Mouse (Mus musculus): Measurements from ENCODE around the gene Adamts17. TPM values are rescaled to one million over a fixed set of nuclear protein-coding genes. Genes with fewer than 3 reads are reported as not detected.

Adamts17 gene
- polyA plus RNA-seq, 1 experiment from 2014 or later, result 4.6 TPM

- no peak overlapping the region for H3K4me3 ChIP-seq (ENCODE audit: control insufficient read depth in 1 of 2, insufficient read depth in 1 of 2, low read depth in 1 of 2, low read length in 2 of 2)
- ATAC-seq (ENCODE audit: insufficient number of reproducible peaks, insufficient read depth, low FRiP score, low read depth), result no peak
- H3K4me1 ChIP-seq (ENCODE audit: control insufficient read depth in 2 of 2, insufficient read depth in 2 of 2, low read length in 2 of 2), result no peaks in the 10 kb centered on the region
- no peak overlapping the region for H3K9ac ChIP-seq (ENCODE audit: low read length)
- no peak overlapping the region for H3K4me2 ChIP-seq (ENCODE audit: low read length)
- H3K27me3 ChIP-seq (ENCODE audit: control insufficient read depth, insufficient read depth, low read length), result no peaks in the 10 kb centered on the region
- 71% methylated on average over 4 of the region's 4 CpGs for WGBS
- H3K36me3 ChIP-seq (ENCODE audit: control insufficient read depth, insufficient read depth, low read length), result no peaks in the 10 kb centered on the region
- H3K9me3 ChIP-seq (ENCODE audit: control insufficient read depth, low read length), result peaks cover 2% of the 10 kb centered on the region
- no peak overlapping the region for H3K27ac ChIP-seq (replicated peaks in 1 of 2; ENCODE audit: control insufficient read depth in 1 of 2, insufficient read depth in 1 of 2, low read depth in 2 of 2, low read length in 2 of 2)
These were observed 52.6 kb downstream of the Adamts17 start for GRCm38 (mm10) chr7:66892096-66892495.

- H3K9me3 ChIP-seq (ENCODE audit: control insufficient read depth, low read length), result peaks cover under 1% of the 10 kb centered on the region; the same call in 1 of the 2 replicates
- 83% methylated on average over 7 of the region's 7 CpGs for WGBS
- no peaks in the 10 kb centered on the region for H3K27me3 ChIP-seq (ENCODE audit: control insufficient read depth, insufficient read depth, low read length)
- no peak overlapping the region for H3K27ac ChIP-seq (replicated peaks in 1 of 2; ENCODE audit: control insufficient read depth in 1 of 2, insufficient read depth in 1 of 2, low read depth in 2 of 2, low read length in 2 of 2)
- no peak overlapping the region for H3K4me2 ChIP-seq (ENCODE audit: low read length)
- H3K4me3 ChIP-seq (ENCODE audit: control insufficient read depth in 1 of 2, insufficient read depth in 1 of 2, low read depth in 1 of 2, low read length in 2 of 2), result no peak overlapping the region
- no peak overlapping the region for H3K9ac ChIP-seq (ENCODE audit: low read length)
- no peaks in the 10 kb centered on the region for H3K36me3 ChIP-seq (ENCODE audit: control insufficient read depth, insufficient read depth, low read length)
- ATAC-seq (ENCODE audit: insufficient number of reproducible peaks, insufficient read depth, low FRiP score, low read depth), result no peak
- peaks cover 4 to 5% of the 10 kb centered on the region in 2 experiments; a peak in 2 of 4 replicates for H3K4me1 ChIP-seq (ENCODE audit: control insufficient read depth in 2 of 2, insufficient read depth in 2 of 2, low read length in 2 of 2)
These were observed 62.8 kb downstream of the Adamts17 start for GRCm38 (mm10) chr7:66902376-66902775.

GRCm38 (mm10) chr7:66903014-66903413 is 63.5 kb downstream of the Adamts17 start:
- WGBS, result 59% methylated on average over 5 of the region's 5 CpGs
- Histone ChIP-seq H3K4me3 (ENCODE audit: control insufficient read depth in 1 of 2, insufficient read depth in 1 of 2, low read depth in 1 of 2, low read length in 2 of 2) (no peak overlapping the region), H3K4me1 (ENCODE audit: control insufficient read depth in 2 of 2, insufficient read depth in 2 of 2, low read length in 2 of 2) (peaks cover 4 to 5% of the 10 kb centered on the region in 2 experiments; a peak in 2 of 4 replicates), H3K36me3 (ENCODE audit: control insufficient read depth, insufficient read depth, low read length) (no peaks in the 10 kb centered on the region), H3K9me3 (ENCODE audit: control insufficient read depth, low read length) (no peaks in the 10 kb centered on the region), H3K27ac (replicated peaks in 1 of 2; ENCODE audit: control insufficient read depth in 1 of 2, insufficient read depth in 1 of 2, low read depth in 2 of 2, low read length in 2 of 2) (no peak overlapping the region), H3K4me2 (ENCODE audit: low read length) (no peak overlapping the region), H3K27me3 (ENCODE audit: control insufficient read depth, insufficient read depth, low read length) (no peaks in the 10 kb centered on the region), H3K9ac (ENCODE audit: low read length) (no peak overlapping the region)
- ATAC-seq (ENCODE audit: insufficient number of reproducible peaks, insufficient read depth, low FRiP score, low read depth), result no peak

GRCm38 (mm10) chr7:66905941-66906340 is 66.4 kb downstream of the Adamts17 start:
- Histone ChIP-seq H3K27ac (replicated peaks in 1 of 2; ENCODE audit: control insufficient read depth in 1 of 2, insufficient read depth in 1 of 2, low read depth in 2 of 2, low read length in 2 of 2) (no peak overlapping the region), H3K36me3 (ENCODE audit: control insufficient read depth, insufficient read depth, low read length) (0 out of 2 replicates have a peak, but pooled peaks cover 5% of the 10 kb centered on the region), H3K4me2 (ENCODE audit: low read length) (no peak overlapping the region), H3K27me3 (ENCODE audit: control insufficient read depth, insufficient read depth, low read length) (no peaks in the 10 kb centered on the region), H3K9me3 (ENCODE audit: control insufficient read depth, low read length) (no peaks in the 10 kb centered on the region), H3K4me3 (ENCODE audit: control insufficient read depth in 1 of 2, insufficient read depth in 1 of 2, low read depth in 1 of 2, low read length in 2 of 2) (no peak overlapping the region), H3K4me1 (ENCODE audit: control insufficient read depth in 2 of 2, insufficient read depth in 2 of 2, low read length in 2 of 2) (peaks cover 4 to 5% of the 10 kb centered on the region in 2 experiments; a peak in 2 of 4 replicates), H3K9ac (ENCODE audit: low read length) (no peak overlapping the region)
- 77% methylated on average over 4 of the region's 4 CpGs for WGBS
- no peak for ATAC-seq (ENCODE audit: insufficient number of reproducible peaks, insufficient read depth, low FRiP score, low read depth)

GRCm38 (mm10) chr7:66912866-66913265 is 73.3 kb downstream of the Adamts17 start:
- Histone ChIP-seq H3K4me1 (ENCODE audit: control insufficient read depth in 2 of 2, insufficient read depth in 2 of 2, low read length in 2 of 2) (peaks cover 8 to 10% of the 10 kb centered on the region in 2 experiments), H3K27ac (replicated peaks in 1 of 2; ENCODE audit: control insufficient read depth in 1 of 2, insufficient read depth in 1 of 2, low read depth in 2 of 2, low read length in 2 of 2) (peak overlapping the region; percentile 41 to 63), H3K4me2 (ENCODE audit: low read length) (no peak overlapping the region), H3K36me3 (ENCODE audit: control insufficient read depth, insufficient read depth, low read length) (0 out of 2 replicates have a peak, but pooled peaks cover 5% of the 10 kb centered on the region), H3K9ac (ENCODE audit: low read length) (peak overlapping the region; percentile 22; the same call in 1 of the 2 replicates), H3K9me3 (ENCODE audit: control insufficient read depth, low read length) (no peaks in the 10 kb centered on the region), H3K27me3 (ENCODE audit: control insufficient read depth, insufficient read depth, low read length) (no peaks in the 10 kb centered on the region), H3K4me3 (ENCODE audit: control insufficient read depth in 1 of 2, insufficient read depth in 1 of 2, low read depth in 1 of 2, low read length in 2 of 2) (no peak overlapping the region)
- ATAC-seq (ENCODE audit: insufficient number of reproducible peaks, insufficient read depth, low FRiP score, low read depth), result peak; percentile 78
- 21% methylated on average over 5 of the region's 5 CpGs for WGBS

GRCm38 (mm10) chr7:66923595-66923994 is 84.1 kb downstream of the Adamts17 start:
- no peak overlapping the region for H3K4me2 ChIP-seq (ENCODE audit: low read length)
- H3K27ac ChIP-seq (replicated peaks in 1 of 2; ENCODE audit: control insufficient read depth in 1 of 2, insufficient read depth in 1 of 2, low read depth in 2 of 2, low read length in 2 of 2), result no peak overlapping the region
- no peak overlapping the region for H3K9ac ChIP-seq (ENCODE audit: low read length)
- no peak for ATAC-seq (ENCODE audit: insufficient number of reproducible peaks, insufficient read depth, low FRiP score, low read depth)
- H3K4me1 ChIP-seq (ENCODE audit: control insufficient read depth in 2 of 2, insufficient read depth in 2 of 2, low read length in 2 of 2), result peaks cover 0 to under 1% of the 10 kb centered on the region in 2 experiments; a peak in 1 of 4 replicates
- no peak overlapping the region for H3K4me3 ChIP-seq (ENCODE audit: control insufficient read depth in 1 of 2, insufficient read depth in 1 of 2, low read depth in 1 of 2, low read length in 2 of 2)
- 86% methylated on average over 3 of the region's 3 CpGs for WGBS
- H3K9me3 ChIP-seq (ENCODE audit: control insufficient read depth, low read length), result no peaks in the 10 kb centered on the region
- H3K27me3 ChIP-seq (ENCODE audit: control insufficient read depth, insufficient read depth, low read length), result no peaks in the 10 kb centered on the region
- H3K36me3 ChIP-seq (ENCODE audit: control insufficient read depth, insufficient read depth, low read length), result no peaks in the 10 kb centered on the region

DNA sequence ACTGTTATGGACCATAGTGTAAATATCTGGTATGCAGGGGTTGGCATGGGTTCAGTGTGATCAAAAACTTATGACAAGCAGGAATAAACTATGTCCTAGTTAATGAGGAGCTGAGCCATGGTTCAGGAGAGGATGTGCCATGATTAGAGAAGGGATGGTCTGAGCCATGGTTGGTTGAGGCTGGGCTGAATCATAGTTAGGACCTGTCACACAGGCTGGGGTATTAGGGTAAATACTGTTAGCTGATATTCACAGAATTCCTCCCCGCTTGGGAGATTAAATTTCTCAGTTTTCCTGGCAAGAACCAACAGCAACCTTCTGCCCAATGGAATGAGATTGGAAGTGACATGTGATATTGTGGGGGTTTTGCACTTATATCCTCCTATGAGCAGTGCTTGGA is 84.6 kb downstream of the Adamts17 start:
- Histone ChIP-seq H3K36me3 (ENCODE audit: control insufficient read depth, insufficient read depth, low read length) (no peaks in the 10 kb centered on the region), H3K4me1 (ENCODE audit: control insufficient read depth in 2 of 2, insufficient read depth in 2 of 2, low read length in 2 of 2) (peaks cover 3 to 6% of the 10 kb centered on the region in 2 experiments), H3K4me2 (ENCODE audit: low read length) (no peak overlapping the region), H3K9ac (ENCODE audit: low read length) (no peak overlapping the region), H3K9me3 (ENCODE audit: control insufficient read depth, low read length) (no peaks in the 10 kb centered on the region), H3K27ac (replicated peaks in 1 of 2; ENCODE audit: control insufficient read depth in 1 of 2, insufficient read depth in 1 of 2, low read depth in 2 of 2, low read length in 2 of 2) (no peak overlapping the region), H3K27me3 (ENCODE audit: control insufficient read depth, insufficient read depth, low read length) (no peaks in the 10 kb centered on the region), H3K4me3 (ENCODE audit: control insufficient read depth in 1 of 2, insufficient read depth in 1 of 2, low read depth in 1 of 2, low read length in 2 of 2) (no peak overlapping the region)
- no peak for ATAC-seq (ENCODE audit: insufficient number of reproducible peaks, insufficient read depth, low FRiP score, low read depth)
- WGBS, result 75% methylated on average over 1 of the region's 1 CpGs

GRCm38 (mm10) chr7:66929263-66929662 is 89.7 kb downstream of the Adamts17 start:
- Histone ChIP-seq H3K4me3 (ENCODE audit: control insufficient read depth in 1 of 2, insufficient read depth in 1 of 2, low read depth in 1 of 2, low read length in 2 of 2) (no peak overlapping the region), H3K27me3 (ENCODE audit: control insufficient read depth, insufficient read depth, low read length) (no peaks in the 10 kb centered on the region), H3K9ac (ENCODE audit: low read length) (no peak overlapping the region), H3K4me2 (ENCODE audit: low read length) (0 out of 2 replicates have a peak overlapping the region, but pooled peaks have one; percentile 3), H3K4me1 (ENCODE audit: control insufficient read depth in 2 of 2, insufficient read depth in 2 of 2, low read length in 2 of 2) (peaks cover 23 to 28% of the 10 kb centered on the region in 2 experiments), H3K36me3 (ENCODE audit: control insufficient read depth, insufficient read depth, low read length) (no peaks in the 10 kb centered on the region), H3K9me3 (ENCODE audit: control insufficient read depth, low read length) (no peaks in the 10 kb centered on the region), H3K27ac (replicated peaks in 1 of 2; ENCODE audit: control insufficient read depth in 1 of 2, insufficient read depth in 1 of 2, low read depth in 2 of 2, low read length in 2 of 2) (0 out of 4 replicates have a peak overlapping the region, but pooled peaks of 1 of the 2 experiments have one; percentile 27)
- peak; percentile 45; the same call in 1 of the 2 replicates for ATAC-seq (ENCODE audit: insufficient number of reproducible peaks, insufficient read depth, low FRiP score, low read depth)
- 23% methylated on average over 6 of the region's 6 CpGs for WGBS
